Mouse (Mus musculus) liver, embryonic 13.5 days (tissue): ENCODE data around the gene Atf1. TPM values are rescaled to one million over a fixed set of nuclear protein-coding genes. Genes with fewer than 3 reads are reported as not detected.

ENCODE experiments used
- polyA plus RNA-seq: library from polyadenylated mRNA; unstranded; fragments of >200 nt; fragmentation: Nextera tagmentation; extraction: Ambion mirVana; gene quantifications from 2 replicates; pipeline ENCODE4 v1.2.1, GENCODE M21; 2015

Gene Atf1
- polyA plus RNA-seq, 1 experiment from 2014 or later, result 46.5 TPM

Other genes starting within 250 kb of the Atf1 start
- 2.1 and 2.2 TPM in 2 replicates for gene Dip2b, start 189.2 kb upstream of the Atf1 start, polyA plus RNA-seq
- not detected in 2 replicates for gene Tmprss12, start 53.0 kb downstream of the Atf1 start, polyA plus RNA-seq
- gene Mettl7a1, start 76.3 kb downstream of the Atf1 start, polyA plus RNA-seq, result 6.6 and 7.7 TPM in 2 replicates
- gene Mettl7a3, start 107.1 kb downstream of the Atf1 start, polyA plus RNA-seq, result not detected in 2 replicates
- not detected in 2 replicates for gene Methig1, start 125.3 kb downstream of the Atf1 start, polyA plus RNA-seq
- not detected in 2 replicates for gene Mettl7a2, start 125.4 kb downstream of the Atf1 start, polyA plus RNA-seq
- not detected in 2 replicates for gene Higd1c, start 136.7 kb downstream of the Atf1 start, polyA plus RNA-seq
- gene Gm5475, start 194.3 kb downstream of the Atf1 start, polyA plus RNA-seq, result not detected in 2 replicates
- gene Slc11a2, start 197.3 kb downstream of the Atf1 start, polyA plus RNA-seq, result 46.8 and 57.1 TPM in 2 replicates
- 14.4 and 15.0 TPM in 2 replicates for gene Letmd1, start 241.2 kb downstream of the Atf1 start, polyA plus RNA-seq